Mouse (Mus musculus): Measurements from ENCODE around the gene C1galt1. TPM values are rescaled to one million over a fixed set of nuclear protein-coding genes. Genes with fewer than 3 reads are reported as not detected.

C1galt1 gene
- polyA plus RNA-seq, 1 experiment, result 3.1 TPM

GRCm38 (mm10) chr6:7857356-7858247, 13.0 kb downstream of the C1galt1 start:
- no peak for DNase-seq (ENCODE audit: low read depth in 1 of 2, low spot score in 2 of 2)
- no peaks in the 10 kb centered on the region for H3K36me3 ChIP-seq (ENCODE audit: control insufficient read depth, insufficient read depth, low read length)
- no peaks in the 10 kb centered on the region for H3K27me3 ChIP-seq (ENCODE audit: control insufficient read depth, insufficient read depth, low read length)
- no peak for TF ChIP-seq POLR2A (IDR thresholded peaks at IDR 0.05; ENCODE audit: low read depth, low read length)
- no peak for TF ChIP-seq CTCF (IDR thresholded peaks at IDR 0.05; ENCODE audit: extremely low read depth, insufficient read depth, insufficient read length, insufficient replicate concordance)
- H3K27ac ChIP-seq (ENCODE audit: insufficient read depth, low read length), result no peak overlapping the region
- WGBS, result 85% methylated on average over 8 of the region's 8 CpGs
- no peak overlapping the region for H3K4me3 ChIP-seq (ENCODE audit: extremely low read depth, insufficient read depth, insufficient read length)
- peaks cover 3% of the 10 kb centered on the region; the same call in 1 of the 2 replicates for H3K4me1 ChIP-seq (ENCODE audit: control insufficient read depth, insufficient read depth, insufficient read length)

DNA sequence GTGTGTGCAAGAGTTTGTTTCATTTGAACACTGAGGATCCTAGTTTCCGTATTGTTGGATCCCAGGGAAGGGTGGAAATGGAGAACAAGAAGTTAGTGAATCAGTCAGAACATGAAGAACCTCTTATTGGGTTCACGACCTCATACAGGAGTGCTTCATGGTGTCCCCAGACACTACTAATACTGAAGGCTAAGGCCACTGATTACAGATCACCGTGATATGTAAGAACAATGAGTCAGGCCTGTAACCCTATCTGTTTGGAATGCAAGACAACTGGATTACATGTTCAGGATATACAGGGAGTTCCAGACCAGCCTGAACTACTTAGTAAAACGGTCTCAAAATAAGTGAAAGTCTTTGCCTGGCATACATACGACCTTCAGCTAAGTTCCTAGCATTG, 13.9 kb downstream of the C1galt1 start:
- no peak overlapping the region for H3K4me3 ChIP-seq (ENCODE audit: extremely low read depth, insufficient read depth, insufficient read length)
- no peaks in the 10 kb centered on the region for H3K36me3 ChIP-seq (ENCODE audit: control insufficient read depth, insufficient read depth, low read length)
- TF ChIP-seq CTCF (IDR thresholded peaks at IDR 0.05; ENCODE audit: extremely low read depth, insufficient read depth, insufficient read length, insufficient replicate concordance) (no peak), POLR2A (IDR thresholded peaks at IDR 0.05; ENCODE audit: low read depth, low read length) (no peak)
- no peak overlapping the region for H3K27ac ChIP-seq (ENCODE audit: insufficient read depth, low read length)
- H3K27me3 ChIP-seq (ENCODE audit: control insufficient read depth, insufficient read depth, low read length), result no peaks in the 10 kb centered on the region
- 91% methylated on average over 5 of the region's 5 CpGs for WGBS
- DNase-seq (ENCODE audit: low read depth in 1 of 2, low spot score in 2 of 2), result no peak
- peaks cover 2% of the 10 kb centered on the region; the same call in 1 of the 2 replicates for H3K4me1 ChIP-seq (ENCODE audit: control insufficient read depth, insufficient read depth, insufficient read length)

DNA sequence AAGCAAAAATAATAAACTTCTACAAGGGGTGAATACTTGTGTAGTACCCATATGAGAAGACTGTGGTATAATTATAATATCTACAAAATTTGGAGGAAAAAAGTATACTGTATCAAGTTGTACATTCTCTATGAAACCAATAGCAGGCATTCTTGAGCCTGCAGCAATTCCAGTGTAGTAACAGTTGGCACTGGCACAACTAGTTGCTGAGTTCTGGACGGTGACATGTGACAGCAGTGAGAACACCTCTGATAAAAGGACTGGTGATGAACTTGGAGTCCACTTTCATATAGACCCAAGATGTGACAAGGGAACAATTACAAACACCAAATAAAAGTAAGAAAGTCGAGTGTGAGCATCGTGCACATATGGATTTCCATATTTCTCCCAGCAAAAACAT, 14.5 kb downstream of the C1galt1 start:
- no peak for DNase-seq (ENCODE audit: low read depth in 1 of 2, low spot score in 2 of 2)
- Histone ChIP-seq H3K27me3 (ENCODE audit: control insufficient read depth, insufficient read depth, low read length) (no peaks in the 10 kb centered on the region), H3K27ac (ENCODE audit: insufficient read depth, low read length) (no peak overlapping the region), H3K4me1 (ENCODE audit: control insufficient read depth, insufficient read depth, insufficient read length) (no peaks in the 10 kb centered on the region; the same call in 1 of the 2 replicates), H3K36me3 (ENCODE audit: control insufficient read depth, insufficient read depth, low read length) (peaks cover 2% of the 10 kb centered on the region; the same call in 1 of the 2 replicates), H3K4me3 (ENCODE audit: extremely low read depth, insufficient read depth, insufficient read length) (no peak overlapping the region)
- 90% methylated on average over 3 of the region's 3 CpGs for WGBS
- TF ChIP-seq CTCF (IDR thresholded peaks at IDR 0.05; ENCODE audit: extremely low read depth, insufficient read depth, insufficient read length, insufficient replicate concordance) (no peak), POLR2A (IDR thresholded peaks at IDR 0.05; ENCODE audit: low read depth, low read length) (no peak)

DNA sequence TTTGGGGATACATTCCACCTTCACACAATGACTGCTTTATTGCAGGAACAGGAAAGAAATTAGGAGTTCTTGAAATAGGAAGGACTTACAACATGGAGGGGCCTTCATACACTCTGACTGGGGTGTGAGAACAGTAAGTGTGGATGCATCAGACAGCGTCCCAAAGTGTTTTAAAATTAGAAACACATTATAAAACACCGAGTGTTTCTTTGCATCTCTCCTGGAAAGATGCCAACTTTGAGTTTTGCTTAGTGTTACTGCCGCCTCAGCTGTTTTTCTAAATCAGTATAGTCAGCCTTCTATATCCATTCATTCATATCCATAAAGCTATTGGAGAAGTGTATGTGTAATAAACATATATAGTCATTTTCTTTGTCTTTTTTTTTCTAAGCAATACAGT, 16.4 kb downstream of the C1galt1 start:
- no peak overlapping the region for H3K4me3 ChIP-seq (ENCODE audit: extremely low read depth, insufficient read depth, insufficient read length)
- H3K36me3 ChIP-seq (ENCODE audit: control insufficient read depth, insufficient read depth, low read length), result peaks cover 5% of the 10 kb centered on the region
- H3K27ac ChIP-seq (ENCODE audit: insufficient read depth, low read length), result no peak overlapping the region
- TF ChIP-seq POLR2A (IDR thresholded peaks at IDR 0.05; ENCODE audit: low read depth, low read length) (no peak), CTCF (IDR thresholded peaks at IDR 0.05; ENCODE audit: extremely low read depth, insufficient read depth, insufficient read length, insufficient replicate concordance) (no peak)
- DNase-seq (ENCODE audit: low read depth in 1 of 2, low spot score in 2 of 2), result no peak
- H3K27me3 ChIP-seq (ENCODE audit: control insufficient read depth, insufficient read depth, low read length), result no peaks in the 10 kb centered on the region
- no peaks in the 10 kb centered on the region; the same call in 1 of the 2 replicates for H3K4me1 ChIP-seq (ENCODE audit: control insufficient read depth, insufficient read depth, insufficient read length)
- 70% methylated on average over 3 of the region's 3 CpGs for WGBS

- DNase-seq (ENCODE audit: low read depth in 1 of 2, low spot score in 2 of 2), result no peak
- Histone ChIP-seq H3K27me3 (ENCODE audit: control insufficient read depth, insufficient read depth, low read length) (no peaks in the 10 kb centered on the region), H3K4me1 (ENCODE audit: control insufficient read depth, insufficient read depth, insufficient read length) (no peaks in the 10 kb centered on the region), H3K4me3 (ENCODE audit: extremely low read depth, insufficient read depth, insufficient read length) (no peak overlapping the region), H3K27ac (ENCODE audit: insufficient read depth, low read length) (no peak overlapping the region), H3K36me3 (ENCODE audit: control insufficient read depth, insufficient read depth, low read length) (peaks cover 14% of the 10 kb centered on the region)
- 92% methylated on average over 4 of the region's 4 CpGs for WGBS
- TF ChIP-seq CTCF (IDR thresholded peaks at IDR 0.05; ENCODE audit: extremely low read depth, insufficient read depth, insufficient read length, insufficient replicate concordance), result no peak
- no peak for TF ChIP-seq POLR2A (IDR thresholded peaks at IDR 0.05; ENCODE audit: low read depth, low read length)
Measured at GRCm38 (mm10) chr6:7863354-7863753, 18.7 kb downstream of the C1galt1 start.

DNA sequence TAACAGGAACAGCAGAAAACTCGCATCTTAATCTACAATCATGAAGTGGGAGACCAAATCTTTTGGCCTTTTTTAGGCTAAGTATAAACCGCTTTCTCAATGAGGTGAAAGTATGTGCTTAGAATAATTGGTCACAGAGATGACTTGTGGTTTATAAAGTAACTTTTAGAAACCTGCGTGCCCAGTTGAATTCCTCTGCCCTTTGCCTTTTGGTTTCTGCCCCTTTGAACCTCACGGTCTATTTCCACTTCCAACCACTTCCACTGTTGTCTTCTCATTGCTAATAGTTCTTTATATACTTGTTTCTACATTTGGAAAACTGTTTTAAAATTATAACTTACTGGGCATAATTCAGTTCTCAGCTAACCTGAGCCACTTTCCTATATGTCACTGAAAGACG, 32.2 kb downstream of the C1galt1 start:
- no peak for DNase-seq (ENCODE audit: low read depth in 1 of 2, low spot score in 2 of 2)
- peaks cover 1% of the 10 kb centered on the region for H3K36me3 ChIP-seq (ENCODE audit: control insufficient read depth, insufficient read depth, low read length)
- no peak for TF ChIP-seq POLR2A (IDR thresholded peaks at IDR 0.05; ENCODE audit: low read depth, low read length)
- TF ChIP-seq CTCF (IDR thresholded peaks at IDR 0.05; ENCODE audit: extremely low read depth, insufficient read depth, insufficient read length, insufficient replicate concordance), result no peak
- H3K4me3 ChIP-seq (ENCODE audit: extremely low read depth, insufficient read depth, insufficient read length), result no peak overlapping the region
- WGBS, result 90% methylated on average over 5 of the region's 5 CpGs
- H3K27me3 ChIP-seq (ENCODE audit: control insufficient read depth, insufficient read depth, low read length), result no peaks in the 10 kb centered on the region
- H3K27ac ChIP-seq (ENCODE audit: insufficient read depth, low read length), result no peak overlapping the region
- no peaks in the 10 kb centered on the region for H3K4me1 ChIP-seq (ENCODE audit: control insufficient read depth, insufficient read depth, insufficient read length)

- H3K27ac ChIP-seq (ENCODE audit: insufficient read depth, low read length), result no peak overlapping the region
- H3K4me3 ChIP-seq (ENCODE audit: extremely low read depth, insufficient read depth, insufficient read length), result no peak overlapping the region
- TF ChIP-seq POLR2A (IDR thresholded peaks at IDR 0.05; ENCODE audit: low read depth, low read length) (no peak), CTCF (IDR thresholded peaks at IDR 0.05; ENCODE audit: extremely low read depth, insufficient read depth, insufficient read length, insufficient replicate concordance) (no peak)
- WGBS, result 67% methylated on average over 1 of the region's 1 CpGs
- no peaks in the 10 kb centered on the region for H3K36me3 ChIP-seq (ENCODE audit: control insufficient read depth, insufficient read depth, low read length)
- no peaks in the 10 kb centered on the region for H3K4me1 ChIP-seq (ENCODE audit: control insufficient read depth, insufficient read depth, insufficient read length)
- no peak for DNase-seq (ENCODE audit: low read depth in 1 of 2, low spot score in 2 of 2)
- H3K27me3 ChIP-seq (ENCODE audit: control insufficient read depth, insufficient read depth, low read length), result no peaks in the 10 kb centered on the region
Measured at GRCm38 (mm10) chr6:7881595-7882128, 37.0 kb downstream of the C1galt1 start.
